Comparison of ENCODE assay signal across 9 mouse cellular contexts in genomic region chr5:115192828-115193195, GRCm38 (mm10). TPM values are rescaled to one million over a fixed set of nuclear protein-coding genes. Genes with fewer than 3 reads are reported as not detected.
DNase-seq lines count a peak whose midpoint lies in the region; ATAC-seq and TF ChIP-seq lines count a peak whose summit lies in the region.
"Had no signal": no experiment of that assay in that cellular context is flagged by ENCODE, and none has a peak within 500 bp of the region (broad histone marks: within the 10 kb centered on the region; RNA-seq: fewer than 3 reads in every experiment).

No protein-coding gene starts in this region.

- no peaks in the 10 kb centered on the region for H3K9me3 ChIP-seq in E14TG2a.4 (ENCODE audit: low read length)
- no peaks in the 10 kb centered on the region for H3K9me3 ChIP-seq in forebrain, postnatal 0 days (ENCODE audit: low read length)
- 0 out of 2 replicates have a peak, but pooled peaks cover 4% of the 10 kb centered on the region for H3K9me3 ChIP-seq in midbrain, embryonic 10.5 days (replicated peaks)

- 13% methylated on average over 7 of the region's 7 CpGs for WGBS in forebrain, postnatal 0 days
- WGBS in midbrain, embryonic 10.5 days: 12% methylated on average over 7 of the region's 7 CpGs

- H3K27me3 ChIP-seq in E14TG2a.4 (ENCODE audit: insufficient read depth, low read length): peaks cover 48% of the 10 kb centered on the region
- no peaks in the 10 kb centered on the region for H3K27me3 ChIP-seq in forebrain, postnatal 0 days (ENCODE audit: insufficient read depth, low read length)
- H3K27me3 ChIP-seq in midbrain, embryonic 10.5 days (ENCODE audit: low read depth, poor library complexity, severe bottlenecking): peaks cover 100% of the 10 kb centered on the region

- intact Hi-C loops in gastrocnemius, adult 2 months (cut with DNase I): no loop called here
- intact Hi-C loops in gastrocnemius, postnatal 36 days (cut with DNase I): no loop called here

- peaks cover 69% of the 10 kb centered on the region for H3K4me1 ChIP-seq in E14TG2a.4 (replicated peaks; ENCODE audit: low read depth, low read length)
- peaks cover 10% of the 10 kb centered on the region for H3K4me1 ChIP-seq in forebrain, postnatal 0 days (ENCODE audit: insufficient read depth)
- peaks cover 35% of the 10 kb centered on the region for H3K4me1 ChIP-seq in midbrain, embryonic 10.5 days

- peak overlapping the region; percentile 99 for H3K4me2 ChIP-seq in forebrain, postnatal 0 days (ENCODE audit: low read depth)

- no peak overlapping the region for H3K27ac ChIP-seq in gastrocnemius, adult 2 months
- no peak overlapping the region for H3K27ac ChIP-seq in forebrain, postnatal 0 days (ENCODE audit: low read depth, low read length)
- no peak overlapping the region for H3K27ac ChIP-seq in midbrain, embryonic 10.5 days (replicated peaks)
- H3K27ac ChIP-seq: heart, adult 2 months had no signal

- H3K36me3 ChIP-seq in E14TG2a.4 (ENCODE audit: insufficient read depth, low read length): no peaks in the 10 kb centered on the region
- no peaks in the 10 kb centered on the region for H3K36me3 ChIP-seq in forebrain, postnatal 0 days (ENCODE audit: insufficient read depth)
- H3K36me3 ChIP-seq in midbrain, embryonic 10.5 days: no peaks in the 10 kb centered on the region

- H3K4me3 ChIP-seq in gastrocnemius, adult 2 months: peak overlapping the region; percentile 75
- H3K4me3 ChIP-seq in E14TG2a.4 (replicated peaks; ENCODE audit: low read length): peak overlapping the region; percentile 84
- peak overlapping the region; percentile 68 for H3K4me3 ChIP-seq in forebrain, postnatal 0 days (ENCODE audit: low read depth, low read length)
- peak overlapping the region; percentile 79 for H3K4me3 ChIP-seq in midbrain, embryonic 10.5 days

- no peak for DNase-seq in gastrocnemius, adult 2 months
- DNase-seq in gastrocnemius, postnatal 36 days: no peak
- DNase-seq in forebrain, postnatal 0 days: no peak
- DNase-seq in midbrain, embryonic 10.5 days (ENCODE audit: low spot score): peak; percentile 38
- DNase-seq in embryo, embryonic 9.5 days (ENCODE audit: extremely low spot score): no peak
- DNase-seq in gastrocnemius, postnatal 10 days: no peak

- ATAC-seq in forebrain, postnatal 0 days: no peak
- ATAC-seq in monocyte, adult 5-6 weeks (replicated peaks; ENCODE audit: insufficient number of reproducible peaks, low FRiP score, low TSS enrichment, poor library complexity, severe bottlenecking): no peak

- peak overlapping the region; percentile 70 for H3K9ac ChIP-seq in forebrain, postnatal 0 days

- TF ChIP-seq CTCF in gastrocnemius, adult 2 months (IDR thresholded peaks at IDR 0.05): no peak
- no peak for TF ChIP-seq CTCF in E14TG2a.4 (conservative IDR thresholded peaks at IDR 0.05; ENCODE audit: low read length)
- TF ChIP-seq CTCF in forebrain, postnatal 0 days (IDR thresholded peaks at IDR 0.05; ENCODE audit: low read depth): no peak

RNA-seq across cellular contexts. Expression of gene Cabp1, which starts 1.4 kb away (rescaled TPM):
- total RNA-seq in gastrocnemius, adult 2 months (2021): 1 to 10 TPM in 1 of 2 experiments, under 1 TPM in 1; 0.79 to 1.5 TPM
- total RNA-seq in gastrocnemius, postnatal 36 days (2021): 1 to 10 TPM; 1.3 to 1.4 TPM
- total RNA-seq in forebrain, postnatal 0 days (2014; rRNA removed): 28.1 and 31.5 TPM in 2 replicates
- 12.6 and 19.4 TPM in 2 replicates for polyA plus RNA-seq in forebrain, postnatal 0 days (2015; fragmentation: Nextera tagmentation; extraction: Ambion mirVana)
- 1.2 and 1.3 TPM in 2 replicates for polyA plus RNA-seq in midbrain, embryonic 10.5 days (2016; fragmentation: Nextera tagmentation; extraction: Ambion mirVana)
- total RNA-seq in monocyte, adult 5-6 weeks (2017): not detected in 3 replicates
- total RNA-seq in gastrocnemius, postnatal 10 days (2021): 1 to 10 TPM; 2.1 to 4.5 TPM

RNA-seq across cellular contexts. Expression of gene Mlec, which starts 34.8 kb away (rescaled TPM):
- total RNA-seq in gastrocnemius, adult 2 months (2021): 100 to 1,000 TPM; 138 to 200 TPM
- total RNA-seq in gastrocnemius, postnatal 36 days (2021): 100 to 1,000 TPM; 163 to 241 TPM
- 49.9 and 58.6 TPM in 2 replicates for total RNA-seq in forebrain, postnatal 0 days (2014; rRNA removed)
- polyA plus RNA-seq in forebrain, postnatal 0 days (2015; fragmentation: Nextera tagmentation; extraction: Ambion mirVana): 8.4 and 15.7 TPM in 2 replicates
- polyA plus RNA-seq in midbrain, embryonic 10.5 days (2016; fragmentation: Nextera tagmentation; extraction: Ambion mirVana): 56.5 and 69.5 TPM in 2 replicates
- total RNA-seq in monocyte, adult 5-6 weeks (2017): 59.6 to 65.0 TPM (median 62.6 TPM) in 3 replicates
- total RNA-seq in gastrocnemius, postnatal 10 days (2021): 100 to 1,000 TPM; 231 to 235 TPM

RNA-seq across cellular contexts. Expression of gene Pop5, which starts 42.8 kb away (rescaled TPM):
- 10 to 100 TPM; 27.8 to 51.7 TPM for total RNA-seq in gastrocnemius, adult 2 months (2021)
- total RNA-seq in gastrocnemius, postnatal 36 days (2021): 10 to 100 TPM; 27.9 to 28.2 TPM
- 32.8 and 40.8 TPM in 2 replicates for total RNA-seq in forebrain, postnatal 0 days (2014; rRNA removed)
- 85.9 and 96.6 TPM in 2 replicates for polyA plus RNA-seq in forebrain, postnatal 0 days (2015; fragmentation: Nextera tagmentation; extraction: Ambion mirVana)
- polyA plus RNA-seq in midbrain, embryonic 10.5 days (2016; fragmentation: Nextera tagmentation; extraction: Ambion mirVana): 104 and 113 TPM in 2 replicates
- total RNA-seq in monocyte, adult 5-6 weeks (2017): 57.1 to 85.3 TPM (median 81.5 TPM) in 3 replicates
- total RNA-seq in gastrocnemius, postnatal 10 days (2021): 10 to 100 TPM; 17.7 to 26.2 TPM

RNA-seq across cellular contexts. Expression of gene Unc119b, which starts 58.0 kb away (rescaled TPM):
- total RNA-seq in gastrocnemius, adult 2 months (2021): 10 to 100 TPM; 11.8 to 15.7 TPM
- total RNA-seq in gastrocnemius, postnatal 36 days (2021): 1 to 10 TPM; 8.5 to 9.0 TPM
- total RNA-seq in forebrain, postnatal 0 days (2014; rRNA removed): 24.7 and 27.2 TPM in 2 replicates
- 17.4 and 20.3 TPM in 2 replicates for polyA plus RNA-seq in forebrain, postnatal 0 days (2015; fragmentation: Nextera tagmentation; extraction: Ambion mirVana)
- polyA plus RNA-seq in midbrain, embryonic 10.5 days (2016; fragmentation: Nextera tagmentation; extraction: Ambion mirVana): 66.7 and 68.7 TPM in 2 replicates
- total RNA-seq in monocyte, adult 5-6 weeks (2017): 10.1 to 27.7 TPM (median 18.6 TPM) in 3 replicates
- 10 to 100 TPM; 13.4 to 18.5 TPM for total RNA-seq in gastrocnemius, postnatal 10 days (2021)
